Mouse (Mus musculus) CH12F3 (cell line): ENCODE measurements around the gene Xpo4.
"Not testable (repeated sequence)": the region's sequence is repeated elsewhere in the genome, so short reads cannot be mapped to it uniquely, and the experiment has no call there.

Source experiments
- in situ Hi-C: fragments of 300-500 bp; cut with MboI; formaldehyde crosslinking; loops from 2 replicates; pipeline ENCODE4 v1.14.3; 2020; ENCODE audit warnings: low sequenced_read_pairs

Xpo4 gene

GRCm38 (mm10) chr14:57684579-57684978 lies 19.3 kb upstream of the Xpo4 start:
- in situ Hi-C loops = loop anchor here (10.0 kb wide), 1 partner anchor 1430 kb away; no protein-coding TSS in a partner anchor

- in situ Hi-C loops = loop anchor here (10.0 kb wide), 1 partner anchor 1432 kb away; no protein-coding TSS in a partner anchor
These were observed 17.5 kb upstream of the Xpo4 start for GRCm38 (mm10) chr14:57682751-57683150.

- in situ Hi-C loops = loop anchor here (10.0 kb wide), 1 partner anchor 1435 kb away; no protein-coding TSS in a partner anchor
These were observed 14.8 kb upstream of the Xpo4 start for GRCm38 (mm10) chr14:57679958-57680535.

- in situ Hi-C loops = no loop called here
These were observed 14.3 kb upstream of the Xpo4 start for GRCm38 (mm10) chr14:57679523-57679922.

- in situ Hi-C loops = no loop called here
These were observed 10.3 kb upstream of the Xpo4 start for GRCm38 (mm10) chr14:57675481-57675880.

GRCm38 (mm10) chr14:57665628-57665950 lies 359 bp upstream of the Xpo4 start:
- in situ Hi-C loops = no loop called here

GRCm38 (mm10) chr14:57664311-57664821 lies 864 bp downstream of the Xpo4 start:
- in situ Hi-C loops = no loop called here

GRCm38 (mm10) chr14:57663630-57664029 lies 1.6 kb downstream of the Xpo4 start:
- in situ Hi-C loops = no loop called here

GRCm38 (mm10) chr14:57658301-57658700 lies 6.9 kb downstream of the Xpo4 start:
- in situ Hi-C loops = no loop called here

GRCm38 (mm10) chr14:57657500-57657899 lies 7.7 kb downstream of the Xpo4 start:
- in situ Hi-C loops = no loop called here

GRCm38 (mm10) chr14:57656519-57656918 lies 8.7 kb downstream of the Xpo4 start:
- in situ Hi-C loops = not testable (repeated sequence)

GRCm38 (mm10) chr14:57649501-57649900 lies 15.7 kb downstream of the Xpo4 start:
- in situ Hi-C loops = no loop called here

- in situ Hi-C loops = no loop called here
These were observed 19.1 kb downstream of the Xpo4 start for GRCm38 (mm10) chr14:57646155-57646554.

- in situ Hi-C loops = no loop called here
These were observed 26.1 kb downstream of the Xpo4 start for GRCm38 (mm10) chr14:57639153-57639552.

GRCm38 (mm10) chr14:57634141-57634540 lies 31.1 kb downstream of the Xpo4 start:
- in situ Hi-C loops = no loop called here

GRCm38 (mm10) chr14:57629595-57629994 lies 35.6 kb downstream of the Xpo4 start:
- in situ Hi-C loops = no loop called here

- in situ Hi-C loops = no loop called here
These were observed 42.3 kb downstream of the Xpo4 start for GRCm38 (mm10) chr14:57622934-57623333.

GRCm38 (mm10) chr14:57621699-57622098 lies 43.5 kb downstream of the Xpo4 start:
- in situ Hi-C loops = no loop called here

- in situ Hi-C loops = no loop called here
These were observed 44.5 kb downstream of the Xpo4 start for GRCm38 (mm10) chr14:57620598-57621236.

- in situ Hi-C loops = no loop called here
These were observed 45.7 kb downstream of the Xpo4 start for GRCm38 (mm10) chr14:57619487-57619886.

- in situ Hi-C loops = no loop called here
These were observed 47.6 kb downstream of the Xpo4 start for GRCm38 (mm10) chr14:57617675-57618074.

- in situ Hi-C loops = no loop called here
These were observed 48.8 kb downstream of the Xpo4 start for GRCm38 (mm10) chr14:57616339-57616965.
